Mouse (Mus musculus) ES-E14 (cell line): ENCODE data around the gene Tmem95. TPM values are rescaled to one million over a fixed set of nuclear protein-coding genes. Genes with fewer than 3 reads are reported as not detected.

Source experiments
- DNase-seq: peaks from one replicate; pipeline ENCODE4 v3.0.0-alpha.2; 2013; ENCODE audit warnings: low read depth, low spot score
- H3K27ac ChIP-seq: 2 replicates; pipeline ENCODE4 v1.5.1; 2012; ENCODE audit warnings: low read depth, mild to moderate bottlenecking, low read length, moderate library complexity, mixed read lengths; ENCODE audit not compliant: poor library complexity, insufficient read depth, severe bottlenecking
- H3K36me3 ChIP-seq: 2 replicates; pipeline ENCODE4 v1.6.1; 2012; ENCODE audit warnings: mild to moderate bottlenecking, low read length, moderate library complexity, mixed read lengths; ENCODE audit not compliant: control insufficient read depth, poor library complexity, insufficient read depth, severe bottlenecking
- H3K4me1 ChIP-seq, 2 experiments: fragments of 150-350 bp in 1 of 2; sonication (generic) in 1 of 2; 2 replicates each; pipeline ENCODE4 v1.6.1; 2012; ENCODE audit warnings: low read length in 2 of 2, mild to moderate bottlenecking in 1 of 2, mixed read lengths in 1 of 2; ENCODE audit not compliant: control insufficient read depth in 2 of 2, insufficient read depth in 2 of 2, poor library complexity in 1 of 2
- H3K4me3 ChIP-seq, 2 experiments: fragments of 150-350 bp in 1 of 2; sonication (generic) in 1 of 2; 2 replicates each; pipeline ENCODE4 v1.5.1; 2012; ENCODE audit warnings: low read length in 2 of 2, low read depth in 1 of 2, mild to moderate bottlenecking in 1 of 2, mixed read lengths in 1 of 2; ENCODE audit not compliant: insufficient read depth in 1 of 2, poor library complexity in 1 of 2, severe bottlenecking in 1 of 2
- H3K9ac ChIP-seq: 2 replicates; pipeline ENCODE4 v1.6.1; 2012; ENCODE audit warnings: low read depth, mild to moderate bottlenecking, low read length, mixed read lengths; ENCODE audit not compliant: poor library complexity, insufficient read depth, severe bottlenecking
- H3K9me3 ChIP-seq: fragments of 150-350 bp; sonication (generic); 2 replicates; pipeline ENCODE4 v1.6.1; 2012; ENCODE audit warnings: low read depth, mild to moderate bottlenecking, low read length; ENCODE audit not compliant: control insufficient read depth, insufficient read depth
- CHD2 ChIP-seq: IDR thresholded peaks from 2 replicates; pipeline ENCODE4 v1.6.1; 2014; ENCODE audit warnings: mild to moderate bottlenecking, low read depth, low read length, inconsistent platforms
- HCFC1 ChIP-seq: IDR thresholded peaks from 2 replicates; pipeline ENCODE4 v1.6.1; 2012; ENCODE audit warnings: low read length, inconsistent platforms, borderline replicate concordance; ENCODE audit not compliant: insufficient read depth
- MAFK ChIP-seq: IDR thresholded peaks from 2 replicates; pipeline ENCODE4 v1.6.1; 2014; ENCODE audit warnings: mild to moderate bottlenecking, low read depth, low read length, inconsistent platforms; ENCODE audit not compliant: insufficient read depth
- ZC3H11A ChIP-seq: IDR thresholded peaks from 2 replicates; pipeline ENCODE4 v1.6.1; 2012; ENCODE audit warnings: low read depth, mild to moderate bottlenecking, inconsistent platforms, low read length, borderline replicate concordance
- ZNF384 ChIP-seq: IDR thresholded peaks from 2 replicates; pipeline ENCODE4 v1.6.1; 2012; ENCODE audit warnings: low read depth, low read length, inconsistent platforms
- in situ Hi-C, 2 experiments: fragments of 600-800 bp; cut with MboI; formaldehyde crosslinking; loops; one replicate each; pipeline ENCODE4 v1.15.1; 2025; ENCODE audit warnings: low sequenced_read_pairs in 2 of 2, inconsistent platforms in 1 of 2; ENCODE audit not compliant: unreplicated experiment in 2 of 2
- total RNA-seq: library from RNA; depleted of rRNA; stranded (reverse); fragments of 300-350 nt; gene quantifications from 2 replicates; pipeline ENCODE4 v1.2.3, GENCODE M21; 2012

The Tmem95 gene
- total RNA-seq, 1 experiment, result not detected

GRCm38 (mm10) chr11:69908645-69909044 lies 30.8 kb upstream of the Tmem95 start:
- H3K4me1 ChIP-seq, result peaks cover 0 to 3% of the 10 kb centered on the region in 2 experiments; a peak in 1 of 4 replicates
- no peaks in the 10 kb centered on the region for H3K9me3 ChIP-seq
- H3K36me3 ChIP-seq, result peaks cover 70% of the 10 kb centered on the region
- DNase-seq, result no peak
- TF ChIP-seq MAFK, result no peak
- TF ChIP-seq HCFC1, result no peak
- no peak for TF ChIP-seq ZNF384
- TF ChIP-seq ZC3H11A, result no peak
- TF ChIP-seq CHD2, result no peak
- no peak overlapping the region for H3K4me3 ChIP-seq
- H3K27ac ChIP-seq, result no peak overlapping the region
- in situ Hi-C loops, result no loop called here
- no peak overlapping the region for H3K9ac ChIP-seq

- Histone ChIP-seq H3K36me3 (peaks cover 45% of the 10 kb centered on the region), H3K27ac (no peak overlapping the region), H3K9me3 (no peaks in the 10 kb centered on the region), H3K4me3 (no peak overlapping the region), H3K4me1 (peaks cover 3 to 12% of the 10 kb centered on the region in 2 experiments; a peak in 2 of 4 replicates), H3K9ac (no peak overlapping the region)
- TF ChIP-seq CHD2, result no peak
- TF ChIP-seq ZNF384, result no peak
- no peak for TF ChIP-seq HCFC1
- DNase-seq, result no peak
- in situ Hi-C loops, result no loop called here
Observed at GRCm38 (mm10) chr11:69904311-69904710, 26.5 kb upstream of the Tmem95 start.

- H3K4me1 ChIP-seq, result peaks cover 3 to 19% of the 10 kb centered on the region in 2 experiments; a peak in 2 of 4 replicates
- H3K36me3 ChIP-seq, result peaks cover 34% of the 10 kb centered on the region
- H3K4me3 ChIP-seq, result peak overlapping the region; percentile 7 to 97; a peak in 2 of 4 replicates
Observed at GRCm38 (mm10) chr11:69902972-69903371, 25.2 kb upstream of the Tmem95 start.

GRCm38 (mm10) chr11:69901993-69902392 lies 24.2 kb upstream of the Tmem95 start:
- Histone ChIP-seq H3K36me3 (peaks cover 29% of the 10 kb centered on the region), H3K9ac (peak overlapping the region; percentile 84), H3K9me3 (no peaks in the 10 kb centered on the region), H3K27ac (peak overlapping the region; percentile 10; the same call in 1 of the 2 replicates), H3K4me1 (peaks cover 3 to 21% of the 10 kb centered on the region in 2 experiments; a peak in 2 of 4 replicates), H3K4me3 (peak overlapping the region; percentile 97 to 99)
- TF ChIP-seq MAFK (no peak), CHD2 (no peak), HCFC1 (no peak), ZC3H11A (no peak), ZNF384 (no peak)
- no peak for DNase-seq
- in situ Hi-C loops, result no loop called here

More at GRCm38 (mm10) chr11:69902972-69903371, 25.2 kb upstream of the Tmem95 start:
- H3K9ac ChIP-seq, result peak overlapping the region; percentile 84; the same call in 1 of the 2 replicates
- no peaks in the 10 kb centered on the region for H3K9me3 ChIP-seq
- in situ Hi-C loops, result no loop called here
- no peak for DNase-seq
- TF ChIP-seq HCFC1 (no peak), MAFK (no peak), ZNF384 (no peak), CHD2 (no peak), ZC3H11A (no peak)
- H3K27ac ChIP-seq, result no peak overlapping the region

- no peaks in the 10 kb centered on the region for H3K9me3 ChIP-seq
- H3K4me3 ChIP-seq, result peak overlapping the region; percentile 97 to 99
- H3K4me1 ChIP-seq, result peaks cover 3 to 21% of the 10 kb centered on the region in 2 experiments; a peak in 2 of 4 replicates
- peak; percentile 95 for DNase-seq
- peak overlapping the region; percentile 84 for H3K9ac ChIP-seq
- in situ Hi-C loops, result no loop called here
- peak overlapping the region; percentile 94 for H3K27ac ChIP-seq
- peak; percentile 55; the same call in 1 of the 2 replicates for TF ChIP-seq HCFC1
- no peak for TF ChIP-seq CHD2
- H3K36me3 ChIP-seq, result peaks cover 26% of the 10 kb centered on the region
Observed at GRCm38 (mm10) chr11:69901406-69901846, 23.6 kb upstream of the Tmem95 start.
